Mouse (Mus musculus): ENCODE measurements at regions not wholly inside any gene's neighbourhood (a gene's known extent, or its start where the extent isn't known, plus 50 kb on each side); places are given as distances from the start of the nearest gene placed in this dataset.
A peak's percentile ranks its signal among the peaks of the same experiment; 100 is the strongest.

DNA sequence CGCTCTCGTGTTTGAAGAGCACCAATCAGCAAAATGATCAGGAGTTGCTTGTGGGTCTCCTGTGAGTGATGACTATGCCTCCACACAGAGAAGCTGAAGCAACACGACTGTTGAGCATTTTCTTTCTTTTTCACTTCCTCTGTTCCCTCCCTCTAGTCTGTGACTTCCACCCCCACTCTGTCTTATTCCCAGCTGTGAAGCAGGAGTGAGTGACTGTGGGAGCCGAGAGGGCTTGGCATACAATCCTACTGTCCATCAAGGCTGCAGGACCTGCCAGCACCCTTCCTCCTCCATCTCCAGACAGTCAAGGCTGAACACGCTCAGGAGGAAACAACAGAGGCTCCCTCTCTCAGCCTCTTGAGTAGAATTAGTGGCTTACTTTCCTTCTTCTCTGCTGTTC, 401.3 kb downstream of the Plcl1 start:
- DNase-seq (ENCODE audit: low read depth, low spot score) = no peak

DNA sequence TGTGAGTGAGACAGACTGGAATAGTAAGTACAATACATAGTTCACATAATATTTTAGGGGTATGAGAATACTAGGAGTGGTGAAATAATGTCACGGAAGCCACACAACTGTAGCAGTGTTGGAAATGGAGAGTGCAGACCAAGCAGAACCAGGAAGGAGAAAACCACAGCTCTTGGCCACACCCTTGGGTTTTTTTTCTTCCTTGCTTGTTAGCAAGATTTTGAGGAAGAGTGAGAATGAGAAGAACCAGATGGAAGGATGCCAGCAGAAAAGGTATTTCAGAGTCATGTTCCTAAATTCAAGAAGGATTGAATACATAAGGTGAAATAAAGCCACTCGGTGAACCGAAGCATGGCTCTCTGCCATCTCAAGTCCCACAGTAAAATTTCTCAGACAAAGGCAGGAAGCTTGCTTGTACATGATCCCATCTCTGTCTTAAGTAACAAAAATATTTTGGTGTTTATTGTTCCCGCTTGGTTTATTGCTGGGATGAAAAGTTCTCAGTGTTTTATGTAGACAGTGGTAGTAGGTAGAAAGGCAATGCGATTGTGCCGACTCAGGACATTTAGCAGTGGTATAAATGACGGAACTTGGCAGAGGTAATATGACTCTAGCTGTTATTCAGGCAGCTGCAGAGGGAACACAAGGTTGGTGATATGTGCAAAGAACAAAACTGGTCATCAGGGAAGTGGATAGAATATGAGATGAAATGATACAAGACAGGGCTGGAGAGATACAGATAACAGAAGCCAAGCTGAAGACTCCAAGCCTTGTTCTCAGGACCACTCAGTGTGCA, 403.2 kb downstream of the Plcl1 start:
- no peak for DNase-seq (ENCODE audit: low read depth, low spot score)

DNA sequence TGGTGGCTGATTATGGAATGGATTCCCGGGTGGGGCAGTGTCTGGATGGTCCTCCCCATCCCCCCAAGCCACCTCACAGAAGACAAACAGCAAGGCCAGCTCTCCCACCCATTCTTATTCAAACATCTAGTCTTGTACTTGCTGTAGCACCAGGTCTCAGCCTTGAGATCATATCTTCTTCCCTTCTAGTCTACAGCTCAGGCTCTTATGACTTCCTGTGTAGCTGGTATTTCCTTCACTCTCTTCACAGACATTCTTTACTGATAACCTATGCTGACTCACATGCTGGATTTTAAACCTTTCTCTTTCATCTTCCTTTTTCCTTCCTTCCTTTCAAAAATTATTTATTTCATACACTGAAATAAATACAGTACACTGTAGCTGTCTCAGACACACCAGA, 406.8 kb downstream of the Plcl1 start:
- no peak for DNase-seq (ENCODE audit: low read depth, low spot score)

DNA sequence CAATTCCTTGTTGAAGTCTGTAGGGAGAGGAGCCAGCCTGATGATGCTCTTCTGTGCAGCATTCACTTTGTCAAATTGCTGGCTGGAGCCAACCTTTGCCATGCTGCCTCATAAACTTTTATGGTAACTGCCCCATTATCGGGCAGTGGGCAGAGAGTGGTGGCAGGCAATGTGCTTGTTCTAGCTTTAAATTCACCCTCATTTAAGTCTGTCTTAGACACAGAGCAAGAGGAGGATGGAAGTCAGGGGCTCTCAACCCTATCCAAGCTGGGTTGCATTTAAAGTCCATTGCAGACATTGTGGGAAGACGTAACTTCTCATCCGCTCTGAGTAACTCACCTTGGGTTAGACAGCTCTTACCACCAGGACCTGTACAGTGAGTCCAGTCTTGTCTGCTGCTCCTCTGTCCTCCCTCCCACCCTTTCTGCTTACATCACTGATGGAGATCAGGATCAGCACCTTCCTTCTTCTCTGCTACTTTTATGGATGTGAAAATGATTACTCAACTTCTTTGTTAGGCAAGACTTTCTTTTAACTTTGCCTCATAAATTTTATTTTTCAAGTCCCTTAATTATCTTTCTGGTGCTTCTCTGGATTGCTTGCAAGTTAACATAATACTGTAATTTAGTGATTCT, 415.3 kb downstream of the Plcl1 start:
- DNase-seq (ENCODE audit: low read depth, low spot score) = no peak

DNA sequence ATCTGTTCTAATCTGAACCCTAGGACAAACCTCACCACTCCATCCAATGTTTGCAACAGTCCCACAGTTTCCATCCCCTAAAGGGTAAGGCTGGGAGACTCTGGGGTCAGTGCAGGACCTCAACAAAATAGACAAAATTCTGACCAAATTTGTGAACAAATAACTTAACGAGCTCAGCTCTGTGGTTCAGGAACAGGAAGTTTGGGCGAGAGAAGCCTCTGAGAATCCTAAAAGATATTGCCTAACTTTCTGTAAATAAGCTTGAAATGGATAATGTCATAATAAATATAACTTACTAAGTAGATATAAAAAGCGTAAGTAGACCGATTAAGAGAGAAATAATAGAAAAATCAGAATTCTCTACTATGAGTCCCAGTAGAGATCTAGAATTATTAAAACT, 416.9 kb downstream of the Plcl1 start:
- DNase-seq (ENCODE audit: low read depth, low spot score) = no peak

DNA sequence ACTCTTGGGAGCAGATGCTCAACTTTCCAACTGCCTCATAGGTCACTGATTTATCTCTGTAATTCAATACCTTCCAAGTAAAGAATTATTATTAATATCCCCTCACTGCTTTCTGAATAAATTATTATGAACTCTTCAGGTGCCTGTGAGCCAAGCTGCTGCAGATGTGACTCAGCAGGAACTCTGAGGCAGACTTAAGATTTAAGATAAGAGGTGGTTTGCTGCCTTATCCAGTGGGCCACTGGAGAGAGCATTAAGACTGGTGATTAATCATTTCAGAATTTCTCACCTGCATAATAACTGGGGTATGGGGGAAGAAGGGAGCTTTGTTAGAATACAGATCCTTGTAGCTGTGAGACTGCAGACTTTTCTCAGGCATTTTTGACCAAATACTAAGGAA, 421.5 kb downstream of the Plcl1 start:
- DNase-seq (ENCODE audit: low read depth, low spot score) = no peak

DNA sequence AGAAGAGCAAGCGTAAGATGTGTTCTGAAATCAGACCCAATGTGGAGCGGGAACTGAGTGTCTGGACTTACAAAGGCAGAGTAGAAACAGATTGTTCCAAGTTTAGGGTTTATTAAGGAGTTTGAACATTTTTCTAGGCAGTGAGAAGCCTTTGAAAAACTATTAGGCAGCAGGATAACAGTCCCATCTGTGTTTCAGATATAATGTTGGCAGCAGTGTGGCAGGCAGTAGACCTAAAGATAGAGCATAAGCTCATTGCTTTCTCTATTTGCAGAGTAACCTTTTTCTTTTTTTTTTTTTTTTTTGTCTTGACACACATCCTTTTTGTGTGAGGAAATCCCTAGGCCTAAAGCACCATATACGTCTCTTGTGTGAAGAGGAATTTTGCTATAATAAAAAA, 429.6 kb downstream of the Plcl1 start:
- DNase-seq (ENCODE audit: low read depth, low spot score) = no peak

DNA sequence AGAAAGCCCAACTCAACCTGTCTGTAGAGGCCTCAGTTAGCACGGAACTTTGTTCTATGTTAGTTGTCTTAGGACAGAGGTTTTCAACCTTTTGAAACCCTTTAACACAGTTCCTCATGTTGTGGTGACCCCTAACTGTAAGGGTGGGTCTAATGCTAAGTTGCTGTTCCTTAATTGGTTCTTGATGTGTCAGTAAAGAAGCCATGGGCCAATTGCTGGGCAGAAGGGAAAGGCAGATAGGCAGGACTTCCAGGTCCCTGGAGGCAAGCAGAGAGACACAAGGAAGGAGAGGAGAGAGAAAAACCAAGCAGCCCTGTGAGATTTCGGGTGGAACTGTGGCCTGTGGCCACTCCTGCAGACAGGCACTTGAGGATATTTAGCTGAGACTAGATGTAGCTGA, 431.0 kb downstream of the Plcl1 start:
- DNase-seq (ENCODE audit: low read depth, low spot score) = no peak

DNA sequence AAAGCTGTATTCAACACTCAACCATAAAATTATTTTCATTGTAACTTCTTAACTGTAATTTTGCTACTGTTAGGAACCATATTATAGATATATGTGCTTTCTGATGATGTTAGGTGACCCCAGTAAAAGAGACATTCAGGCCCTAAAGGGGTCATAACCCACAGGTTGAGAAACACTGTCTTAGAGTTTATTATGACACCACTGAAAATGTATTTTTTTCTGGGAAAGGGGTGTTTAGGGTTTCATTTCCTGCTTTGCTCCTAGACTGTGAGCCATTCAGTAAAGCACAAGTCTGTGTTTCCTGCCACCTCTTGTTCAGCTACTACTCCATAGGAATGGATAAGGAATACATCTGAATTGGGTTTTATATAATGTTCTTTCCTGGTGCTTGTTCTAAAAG, 431.6 kb downstream of the Plcl1 start:
- DNase-seq (ENCODE audit: low read depth, low spot score) = no peak

DNA sequence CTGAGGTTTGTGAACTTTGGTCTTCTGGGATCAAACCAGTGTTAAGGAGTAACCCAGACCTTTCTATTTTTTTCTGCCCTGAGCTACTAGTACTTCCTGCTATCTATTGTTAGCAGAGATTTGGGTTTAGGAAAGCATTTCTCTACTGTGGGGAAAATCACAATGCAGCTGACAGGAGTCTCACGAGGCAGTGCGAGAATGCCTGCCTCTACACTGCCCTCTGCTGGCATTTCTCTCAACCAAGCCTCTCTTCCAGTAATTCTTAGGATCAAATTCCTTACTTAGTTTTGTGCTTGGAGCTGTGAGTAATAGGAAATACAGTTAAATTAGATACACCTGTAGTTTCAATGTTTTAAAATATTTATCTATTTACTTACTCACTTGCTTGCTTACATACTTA, 432.4 kb downstream of the Plcl1 start:
- peak; percentile 19 for DNase-seq (ENCODE audit: low read depth, low spot score)

DNA sequence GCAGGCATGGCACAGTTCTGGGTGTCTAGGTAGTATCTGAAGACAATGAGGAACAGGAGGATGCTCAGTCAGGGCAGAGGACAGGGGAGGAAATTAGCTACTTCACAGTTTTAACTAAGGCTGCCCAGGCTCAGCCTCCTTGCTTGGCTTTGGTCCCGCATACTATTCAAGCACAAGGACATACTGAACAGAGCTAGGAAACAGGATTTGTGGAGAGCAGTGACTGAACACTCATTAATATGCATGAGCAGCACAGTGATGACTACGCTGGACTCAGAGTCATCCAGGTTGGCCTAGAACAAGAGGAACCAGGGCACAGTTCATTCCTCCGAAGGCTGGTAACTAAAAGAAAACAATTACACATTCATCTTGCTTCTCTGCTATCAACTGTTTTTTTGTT, 443.1 kb downstream of the Plcl1 start:
- no peak for DNase-seq (ENCODE audit: low read depth, low spot score)

DNA sequence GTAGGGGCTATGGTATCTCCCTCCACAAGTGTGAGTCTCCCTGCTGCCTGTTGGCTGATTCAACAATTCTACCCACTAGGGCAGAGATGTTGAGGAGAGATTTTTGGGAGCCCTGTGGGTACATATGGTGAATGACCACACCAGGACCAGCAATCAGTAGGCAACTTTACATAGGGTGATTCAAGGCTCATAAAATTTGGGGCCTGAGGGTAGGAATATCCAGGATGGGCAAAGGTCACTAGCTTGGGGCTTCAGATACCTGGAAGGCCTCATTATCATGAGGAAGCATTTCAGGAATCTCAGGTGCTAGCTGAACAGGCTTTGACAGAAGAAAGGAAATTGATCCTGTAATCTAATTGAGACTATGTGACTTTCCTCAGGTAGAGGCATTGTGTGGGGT, 446.6 kb downstream of the Plcl1 start:
- no peak for DNase-seq (ENCODE audit: low read depth, low spot score)

DNA sequence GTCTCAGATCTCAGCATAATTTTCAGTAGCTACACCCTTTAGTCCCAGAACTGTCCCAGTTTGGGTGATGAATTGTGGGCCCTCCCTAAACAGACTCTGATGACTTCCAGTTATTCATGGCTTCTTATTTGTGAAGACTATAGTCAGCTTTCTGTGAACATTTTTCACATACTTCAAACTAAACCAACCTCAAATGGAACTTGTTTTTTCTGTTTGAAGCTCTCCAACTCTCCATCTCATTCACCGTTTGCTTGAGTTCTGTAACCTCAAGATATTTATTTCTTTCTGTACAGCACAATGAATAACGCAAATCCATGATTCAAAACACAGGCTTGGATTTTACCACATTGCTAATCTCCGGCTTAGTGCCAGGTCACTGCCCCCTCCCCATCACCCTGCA, 453.4 kb downstream of the Plcl1 start:
- no peak for DNase-seq (ENCODE audit: low read depth, low spot score)

DNA sequence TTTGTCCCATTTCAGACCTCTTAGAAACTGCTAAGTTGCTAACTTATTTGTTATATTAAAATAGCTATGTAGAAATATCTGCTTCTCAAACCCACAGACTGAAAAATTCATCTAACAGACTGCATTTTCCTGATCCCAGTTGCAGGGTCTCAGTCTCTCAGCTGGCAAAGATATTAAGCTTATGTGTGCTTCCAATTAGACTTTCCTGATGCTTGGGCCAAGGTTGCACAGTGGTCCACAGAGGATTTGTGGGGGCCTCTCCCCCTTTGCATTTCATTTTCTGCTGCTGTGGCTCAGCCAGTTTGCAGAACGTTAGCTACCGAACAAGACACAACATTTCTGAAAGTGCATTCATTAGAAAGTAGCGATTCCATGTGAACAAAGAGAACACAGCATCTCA, 457.4 kb downstream of the Plcl1 start:
- no peak for DNase-seq (ENCODE audit: low read depth, low spot score)

DNA sequence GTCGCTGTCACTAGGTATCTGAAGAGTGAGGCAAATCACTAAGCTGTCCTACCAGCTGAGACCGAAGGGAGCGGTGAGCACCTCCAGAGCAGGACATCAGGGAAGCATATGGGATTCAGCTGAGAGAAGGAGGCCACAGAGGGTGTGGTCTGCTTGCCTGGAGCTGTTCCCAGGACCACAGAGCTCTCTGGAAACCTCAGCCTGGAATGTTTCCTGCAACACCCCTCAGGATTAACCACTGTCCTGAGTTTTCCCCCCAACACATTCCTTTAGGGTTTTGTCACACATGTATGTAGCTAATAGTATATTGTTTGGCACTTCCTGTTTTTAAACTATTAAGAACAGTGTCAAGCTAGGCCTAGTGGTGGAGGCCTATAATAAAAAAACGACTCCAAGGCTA, 459.6 kb downstream of the Plcl1 start:
- DNase-seq (ENCODE audit: low read depth, low spot score) = no peak

DNA sequence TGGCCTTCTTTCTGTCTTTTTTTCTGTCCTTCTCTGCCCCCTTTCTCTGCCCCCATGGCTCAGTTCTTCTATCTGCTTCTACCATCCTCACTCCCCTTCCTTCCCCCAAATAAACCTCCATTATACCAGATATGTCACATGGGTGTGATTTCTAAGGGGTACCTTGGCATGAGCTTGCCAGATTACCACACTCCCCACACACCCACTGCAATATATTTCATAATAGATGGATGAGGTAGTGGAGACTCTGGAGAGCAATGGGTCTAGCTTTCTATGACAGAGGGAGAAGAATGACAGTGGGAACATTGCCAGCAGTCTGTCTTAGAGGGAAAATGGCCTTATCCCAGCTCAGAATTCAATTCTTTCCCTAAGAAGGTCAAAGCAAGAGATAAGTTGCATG, 461.0 kb downstream of the Plcl1 start:
- DNase-seq (ENCODE audit: low read depth, low spot score) = no peak

DNA sequence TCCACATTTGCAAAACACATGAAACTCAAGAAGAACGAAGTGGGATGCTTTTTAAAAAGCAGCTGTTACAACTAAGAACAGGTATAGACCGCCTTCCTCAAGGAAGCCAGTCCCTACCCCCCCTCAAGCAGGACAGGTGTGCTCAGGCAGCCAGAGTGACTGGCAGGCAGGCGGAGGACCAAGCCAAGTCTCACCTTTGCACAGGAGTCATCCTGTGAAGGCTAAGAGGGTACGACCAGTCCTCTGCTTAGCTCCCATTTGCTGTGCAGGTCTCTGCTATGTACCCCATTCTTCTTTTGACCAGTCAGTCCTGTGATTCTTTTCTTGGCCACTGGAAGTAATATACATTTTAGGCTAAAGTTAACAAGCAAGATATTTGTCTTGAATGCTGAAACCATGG, 467.9 kb downstream of the Plcl1 start:
- DNase-seq (ENCODE audit: low read depth, low spot score) = no peak

DNA sequence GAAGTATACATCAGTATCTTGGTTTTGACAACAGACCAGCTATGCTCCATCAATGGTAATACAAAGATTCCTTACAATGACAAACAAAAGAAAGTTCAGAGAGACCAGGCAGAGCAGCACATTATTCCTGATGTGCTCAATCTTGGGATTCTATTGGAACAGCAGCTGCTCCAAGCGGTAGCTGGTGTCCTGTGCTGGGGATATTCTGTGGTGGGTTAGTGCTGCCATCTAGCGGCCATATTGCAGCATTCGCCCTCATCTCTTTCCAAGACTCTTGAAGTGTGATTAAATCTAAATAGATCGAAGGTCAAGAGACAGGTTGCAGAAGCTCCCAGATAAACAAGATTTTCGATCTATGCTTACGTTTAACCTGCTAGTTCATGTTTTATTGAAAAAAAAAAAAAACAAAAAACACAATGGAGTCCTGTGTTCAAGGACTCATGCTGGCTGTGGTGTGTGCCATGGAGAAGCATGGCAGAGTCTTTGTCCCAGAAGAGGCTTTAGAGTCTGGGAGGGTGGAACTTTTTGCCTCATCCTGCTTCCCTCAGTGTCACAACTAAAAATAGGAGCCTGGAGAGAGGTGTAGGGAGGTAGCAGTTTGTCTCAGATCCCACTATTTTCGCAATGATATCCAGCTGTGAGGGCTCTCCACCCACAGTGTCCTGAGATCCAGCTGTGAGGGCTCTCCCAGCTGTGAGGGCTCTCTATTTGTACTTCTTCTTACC, 468.6 kb downstream of the Plcl1 start:
- peak; percentile 58 for DNase-seq (ENCODE audit: low read depth, low spot score)

DNA sequence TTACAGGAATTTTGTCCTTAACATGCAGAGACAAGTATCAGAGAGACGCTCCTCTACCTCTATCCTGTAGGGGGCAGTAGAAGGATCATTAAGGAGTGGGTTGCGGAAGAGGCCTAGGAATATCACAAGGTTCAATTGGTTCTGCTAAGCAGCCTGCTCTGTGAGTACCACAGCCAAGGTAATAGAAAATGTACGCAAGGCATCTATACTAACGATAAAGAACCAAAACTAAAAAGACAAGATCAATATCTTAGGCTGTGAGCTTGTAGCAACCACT, 469.1 kb downstream of the Plcl1 start:
- peak; percentile 8 for DNase-seq (ENCODE audit: low read depth, low spot score)

DNA sequence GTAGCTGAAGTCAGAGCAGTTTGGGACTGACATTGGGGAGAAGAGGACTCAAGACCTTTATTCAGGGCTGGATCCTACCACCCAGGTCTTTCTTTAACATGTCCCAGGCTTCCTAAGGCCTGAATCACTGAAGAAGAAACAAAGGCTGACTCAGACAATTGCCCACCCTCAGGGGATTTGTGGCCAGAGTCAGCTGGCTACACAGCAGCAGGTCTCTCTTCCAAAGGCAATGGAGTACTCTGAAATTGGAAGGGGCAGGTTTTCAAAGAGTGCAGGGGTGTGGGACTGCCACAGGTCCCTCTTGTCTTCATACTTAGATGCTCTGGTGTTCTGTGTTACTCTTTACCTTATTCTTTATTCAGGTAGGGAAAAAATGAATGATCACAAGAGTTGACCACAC, 478.9 kb downstream of the Plcl1 start:
- DNase-seq (ENCODE audit: low read depth, low spot score) = no peak

DNA sequence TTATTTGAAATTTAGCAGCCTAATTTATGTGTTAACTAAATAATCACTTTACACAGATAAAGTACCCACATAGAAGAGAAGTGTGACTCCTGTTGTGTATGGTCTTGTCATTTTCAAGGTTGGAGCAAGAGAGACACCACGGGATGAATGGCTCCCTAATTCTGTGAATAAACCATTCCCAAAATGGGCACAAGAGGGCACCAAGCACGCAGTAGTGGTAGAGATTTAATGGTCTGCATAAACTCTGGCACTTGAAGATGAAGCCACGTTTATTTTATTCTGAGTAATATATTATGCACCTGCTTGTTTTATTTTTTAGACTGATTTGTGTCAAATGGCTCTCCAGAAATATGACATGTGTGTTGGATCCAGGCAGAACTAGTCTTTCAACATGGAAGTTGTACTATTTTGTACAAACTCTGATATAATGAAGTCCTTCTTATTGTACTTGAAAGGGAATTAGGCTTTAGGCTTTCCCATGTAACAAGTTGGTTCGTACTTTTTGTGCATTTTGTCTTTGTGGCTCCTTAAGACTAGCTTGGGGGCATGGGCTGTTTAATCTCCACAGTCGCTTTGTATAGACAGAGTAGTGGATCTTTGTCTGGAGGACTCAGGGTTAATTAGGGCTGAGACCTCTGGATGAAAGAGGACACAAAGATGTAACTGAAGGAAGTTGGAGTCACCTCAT, 480.8 kb downstream of the Plcl1 start:
- DNase-seq (ENCODE audit: low read depth, low spot score) = peak; percentile 33

DNA sequence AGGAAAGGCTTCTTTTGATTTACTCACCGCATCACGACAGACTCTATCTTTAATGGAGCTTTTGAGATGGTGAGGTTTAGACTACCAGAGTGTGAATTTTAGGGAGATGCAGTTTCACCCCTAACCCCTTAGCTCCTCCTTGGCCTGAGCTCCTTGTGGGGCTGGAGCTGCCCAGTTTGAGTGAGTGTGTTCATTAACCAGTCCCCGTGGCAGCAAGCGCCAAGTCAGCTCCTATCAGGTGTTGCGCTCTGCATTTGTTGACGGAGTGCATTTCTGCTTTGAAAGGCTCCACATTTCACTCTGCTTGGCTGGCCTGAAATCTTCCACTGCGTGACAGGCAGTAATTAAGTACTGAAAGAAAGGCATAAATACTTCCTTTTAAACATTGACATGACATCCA, 481.7 kb downstream of the Plcl1 start:
- DNase-seq (ENCODE audit: low read depth, low spot score) = no peak

All from A20 (cell line).